Mouse (Mus musculus) limb, embryonic 15.5 days (tissue): ENCODE measurements around the gene Slc27a3. TPM values are rescaled to one million over a fixed set of nuclear protein-coding genes. Genes with fewer than 3 reads are reported as not detected.

Experiments used
- ATAC-seq: fragments of 200-750 bp; cut with Nextera tagmentation; 2 replicates; pipeline ENCODE4 v1.8.0; 2017; ENCODE audit warnings: low read depth, moderate TSS enrichment; ENCODE audit not compliant: insufficient number of reproducible peaks, low FRiP score, low TSS enrichment
- H3K27ac ChIP-seq: fragments of 300-500 bp; sonication (generic); 2 replicates; pipeline ENCODE4 v1.5.1; 2015; ENCODE audit warnings: moderate library complexity, mild to moderate bottlenecking, inconsistent platforms
- H3K27me3 ChIP-seq: fragments of 300-500 bp; sonication (generic); 2 replicates; pipeline ENCODE4 v1.6.1; 2015; ENCODE audit warnings: inconsistent platforms
- H3K36me3 ChIP-seq: fragments of 300-500 bp; sonication (generic); 2 replicates; pipeline ENCODE4 v1.6.1; 2015; ENCODE audit warnings: inconsistent platforms
- H3K4me1 ChIP-seq: fragments of 300-500 bp; sonication (generic); 2 replicates; pipeline ENCODE4 v1.6.1; 2015; ENCODE audit warnings: inconsistent platforms
- H3K4me2 ChIP-seq: fragments of 300-500 bp; sonication (generic); 2 replicates; pipeline ENCODE4 v1.6.1; 2015; ENCODE audit warnings: mild to moderate bottlenecking, inconsistent platforms
- H3K4me3 ChIP-seq: fragments of 300-500 bp; sonication (generic); 2 replicates; pipeline ENCODE4 v1.5.1; 2015; ENCODE audit warnings: mild to moderate bottlenecking, inconsistent platforms
- H3K9ac ChIP-seq: fragments of 300-500 bp; sonication (generic); 2 replicates; pipeline ENCODE4 v1.6.1; 2015; ENCODE audit warnings: inconsistent platforms
- H3K9me3 ChIP-seq: fragments of 300-500 bp; sonication (generic); 2 replicates; pipeline ENCODE4 v1.6.1; 2016; ENCODE audit warnings: inconsistent platforms
- WGBS: fragments of 180-500 bp; shearing (Covaris S2); methylation state at CpG from one replicate; pipeline ENCODE4 v1.1.7; 2015; 5-methylcytosine and 5-hydroxymethylcytosine counted together
- polyA plus RNA-seq: library from polyadenylated mRNA; unstranded; fragments of >200 nt; fragmentation: Nextera tagmentation; extraction: Ambion mirVana; gene quantifications from 2 replicates; pipeline ENCODE4 v1.2.1, GENCODE M21; 2015

Slc27a3 gene
- polyA plus RNA-seq, 1 experiment from 2014 or later = 36.2 TPM

- 91% methylated on average over 6 of the region's 6 CpGs for WGBS
- ATAC-seq = no peak
- no peaks in the 10 kb centered on the region for H3K27me3 ChIP-seq
- no peak overlapping the region for H3K4me3 ChIP-seq
- H3K27ac ChIP-seq = no peak overlapping the region
- peaks cover 65% of the 10 kb centered on the region for H3K36me3 ChIP-seq
- H3K4me1 ChIP-seq = no peaks in the 10 kb centered on the region
- no peak overlapping the region for H3K4me2 ChIP-seq
- H3K9ac ChIP-seq = no peak overlapping the region
- no peaks in the 10 kb centered on the region for H3K9me3 ChIP-seq
These were observed 31.0 kb upstream of the Slc27a3 start for GRCm38 (mm10) chr3:90420696-90421095.

GRCm38 (mm10) chr3:90413011-90413396 lies 23.3 kb upstream of the Slc27a3 start:
- no peaks in the 10 kb centered on the region for H3K27me3 ChIP-seq
- no peaks in the 10 kb centered on the region for H3K9me3 ChIP-seq
- H3K27ac ChIP-seq = no peak overlapping the region
- WGBS = 54% methylated on average over 3 of the region's 3 CpGs
- ATAC-seq = no peak
- H3K4me3 ChIP-seq = no peak overlapping the region
- peaks cover 87% of the 10 kb centered on the region for H3K36me3 ChIP-seq
- H3K9ac ChIP-seq = no peak overlapping the region
- no peak overlapping the region for H3K4me2 ChIP-seq
- no peaks in the 10 kb centered on the region for H3K4me1 ChIP-seq

- Histone ChIP-seq H3K4me2 (no peak overlapping the region), H3K27me3 (no peaks in the 10 kb centered on the region), H3K27ac (no peak overlapping the region), H3K4me3 (no peak overlapping the region), H3K9me3 (no peaks in the 10 kb centered on the region), H3K9ac (no peak overlapping the region), H3K36me3 (peaks cover 87% of the 10 kb centered on the region), H3K4me1 (no peaks in the 10 kb centered on the region)
- WGBS = 52% methylated on average over 5 of the region's 5 CpGs
- no peak for ATAC-seq
These were observed 22.7 kb upstream of the Slc27a3 start for GRCm38 (mm10) chr3:90412312-90413010.

GRCm38 (mm10) chr3:90408721-90409120 lies 19.0 kb upstream of the Slc27a3 start:
- ATAC-seq = no peak
- no peak overlapping the region for H3K4me3 ChIP-seq
- H3K9ac ChIP-seq = no peak overlapping the region
- H3K4me1 ChIP-seq = no peaks in the 10 kb centered on the region
- no peak overlapping the region for H3K4me2 ChIP-seq
- 92% methylated on average over 3 of the region's 3 CpGs for WGBS
- H3K9me3 ChIP-seq = no peaks in the 10 kb centered on the region
- H3K36me3 ChIP-seq = peaks cover 88% of the 10 kb centered on the region
- no peak overlapping the region for H3K27ac ChIP-seq
- no peaks in the 10 kb centered on the region for H3K27me3 ChIP-seq

- H3K36me3 ChIP-seq = peaks cover 96% of the 10 kb centered on the region
- H3K27me3 ChIP-seq = no peaks in the 10 kb centered on the region
- no peak overlapping the region for H3K27ac ChIP-seq
- no peaks in the 10 kb centered on the region for H3K9me3 ChIP-seq
- H3K4me2 ChIP-seq = no peak overlapping the region
- H3K4me3 ChIP-seq = no peak overlapping the region
- H3K4me1 ChIP-seq = no peaks in the 10 kb centered on the region
- no peak for ATAC-seq
- 98% methylated on average over 5 of the region's 5 CpGs for WGBS
- H3K9ac ChIP-seq = no peak overlapping the region
These were observed 16.7 kb upstream of the Slc27a3 start for GRCm38 (mm10) chr3:90406414-90406813.

- H3K4me3 ChIP-seq = no peak overlapping the region
- no peaks in the 10 kb centered on the region for H3K4me1 ChIP-seq
- H3K36me3 ChIP-seq = peaks cover 97% of the 10 kb centered on the region
- no peaks in the 10 kb centered on the region for H3K27me3 ChIP-seq
- H3K9me3 ChIP-seq = no peaks in the 10 kb centered on the region
- no peak overlapping the region for H3K4me2 ChIP-seq
- WGBS = 78% methylated on average over 4 of the region's 4 CpGs
- H3K9ac ChIP-seq = no peak overlapping the region
- no peak overlapping the region for H3K27ac ChIP-seq
- ATAC-seq = no peak
These were observed 14.9 kb upstream of the Slc27a3 start for GRCm38 (mm10) chr3:90404609-90405008.

- 93% methylated on average over 3 of the region's 3 CpGs for WGBS
- H3K9me3 ChIP-seq = no peaks in the 10 kb centered on the region
- H3K27me3 ChIP-seq = no peaks in the 10 kb centered on the region
- ATAC-seq = no peak
- H3K4me1 ChIP-seq = no peaks in the 10 kb centered on the region
- H3K27ac ChIP-seq = no peak overlapping the region
- no peak overlapping the region for H3K4me2 ChIP-seq
- no peak overlapping the region for H3K9ac ChIP-seq
- peaks cover 98% of the 10 kb centered on the region for H3K36me3 ChIP-seq
- no peak overlapping the region for H3K4me3 ChIP-seq
These were observed 14.4 kb upstream of the Slc27a3 start for GRCm38 (mm10) chr3:90404121-90404520.

GRCm38 (mm10) chr3:90400993-90401392 lies 11.3 kb upstream of the Slc27a3 start:
- H3K27me3 ChIP-seq = no peaks in the 10 kb centered on the region
- WGBS = 78% methylated on average over 4 of the region's 4 CpGs
- no peaks in the 10 kb centered on the region for H3K9me3 ChIP-seq
- no peak overlapping the region for H3K27ac ChIP-seq
- H3K4me1 ChIP-seq = no peaks in the 10 kb centered on the region
- no peak overlapping the region for H3K4me3 ChIP-seq
- H3K4me2 ChIP-seq = no peak overlapping the region
- H3K36me3 ChIP-seq = peaks cover 93% of the 10 kb centered on the region
- no peak for ATAC-seq
- H3K9ac ChIP-seq = no peak overlapping the region

GRCm38 (mm10) chr3:90395629-90396028 lies 5.9 kb upstream of the Slc27a3 start:
- Histone ChIP-seq H3K4me3 (no peak overlapping the region), H3K36me3 (peaks cover 90% of the 10 kb centered on the region), H3K4me2 (no peak overlapping the region), H3K4me1 (peaks cover 9% of the 10 kb centered on the region), H3K9ac (no peak overlapping the region), H3K27me3 (no peaks in the 10 kb centered on the region), H3K9me3 (no peaks in the 10 kb centered on the region), H3K27ac (no peak overlapping the region)
- WGBS = 86% methylated on average over 3 of the region's 3 CpGs
- no peak for ATAC-seq

- Histone ChIP-seq H3K4me1 (peaks cover 36% of the 10 kb centered on the region), H3K9me3 (no peaks in the 10 kb centered on the region), H3K36me3 (peaks cover 65% of the 10 kb centered on the region), H3K4me2 (no peak overlapping the region), H3K27me3 (no peaks in the 10 kb centered on the region), H3K4me3 (no peak overlapping the region), H3K27ac (no peak overlapping the region), H3K9ac (no peak overlapping the region)
- no peak for ATAC-seq
- 88% methylated on average over 3 of the region's 3 CpGs for WGBS
These were observed 2.9 kb upstream of the Slc27a3 start for GRCm38 (mm10) chr3:90392661-90393060.

- no peak overlapping the region for H3K9ac ChIP-seq
- peaks cover 43% of the 10 kb centered on the region for H3K4me1 ChIP-seq
- no peaks in the 10 kb centered on the region for H3K27me3 ChIP-seq
- H3K4me3 ChIP-seq = no peak overlapping the region
- H3K27ac ChIP-seq = no peak overlapping the region
- 87% methylated on average over 8 of the region's 8 CpGs for WGBS
- H3K4me2 ChIP-seq = no peak overlapping the region
- no peak for ATAC-seq
- no peaks in the 10 kb centered on the region for H3K9me3 ChIP-seq
- peaks cover 58% of the 10 kb centered on the region for H3K36me3 ChIP-seq
These were observed 2.2 kb upstream of the Slc27a3 start for GRCm38 (mm10) chr3:90391941-90392340.

GRCm38 (mm10) chr3:90391004-90391403 lies 1.3 kb upstream of the Slc27a3 start:
- no peak for ATAC-seq
- Histone ChIP-seq H3K27me3 (no peaks in the 10 kb centered on the region), H3K4me3 (no peak overlapping the region), H3K9ac (no peak overlapping the region), H3K27ac (peak overlapping the region; percentile 97), H3K36me3 (peaks cover 54% of the 10 kb centered on the region), H3K4me1 (peaks cover 46% of the 10 kb centered on the region), H3K4me2 (no peak overlapping the region), H3K9me3 (no peaks in the 10 kb centered on the region)
- 45% methylated on average over 4 of the region's 4 CpGs for WGBS
